Mouse (Mus musculus): ENCODE data around the gene Hs3st6. TPM values are rescaled to one million over a fixed set of nuclear protein-coding genes. Genes with fewer than 3 reads are reported as not detected.
"Not testable (repeated sequence)": the region's sequence is repeated elsewhere in the genome, so short reads cannot be mapped to it uniquely, and the experiment has no call there.

Gene Hs3st6
- not detected in 2 replicates for polyA plus RNA-seq (2016; fragmentation: Nextera tagmentation; extraction: Ambion mirVana)

DNA sequence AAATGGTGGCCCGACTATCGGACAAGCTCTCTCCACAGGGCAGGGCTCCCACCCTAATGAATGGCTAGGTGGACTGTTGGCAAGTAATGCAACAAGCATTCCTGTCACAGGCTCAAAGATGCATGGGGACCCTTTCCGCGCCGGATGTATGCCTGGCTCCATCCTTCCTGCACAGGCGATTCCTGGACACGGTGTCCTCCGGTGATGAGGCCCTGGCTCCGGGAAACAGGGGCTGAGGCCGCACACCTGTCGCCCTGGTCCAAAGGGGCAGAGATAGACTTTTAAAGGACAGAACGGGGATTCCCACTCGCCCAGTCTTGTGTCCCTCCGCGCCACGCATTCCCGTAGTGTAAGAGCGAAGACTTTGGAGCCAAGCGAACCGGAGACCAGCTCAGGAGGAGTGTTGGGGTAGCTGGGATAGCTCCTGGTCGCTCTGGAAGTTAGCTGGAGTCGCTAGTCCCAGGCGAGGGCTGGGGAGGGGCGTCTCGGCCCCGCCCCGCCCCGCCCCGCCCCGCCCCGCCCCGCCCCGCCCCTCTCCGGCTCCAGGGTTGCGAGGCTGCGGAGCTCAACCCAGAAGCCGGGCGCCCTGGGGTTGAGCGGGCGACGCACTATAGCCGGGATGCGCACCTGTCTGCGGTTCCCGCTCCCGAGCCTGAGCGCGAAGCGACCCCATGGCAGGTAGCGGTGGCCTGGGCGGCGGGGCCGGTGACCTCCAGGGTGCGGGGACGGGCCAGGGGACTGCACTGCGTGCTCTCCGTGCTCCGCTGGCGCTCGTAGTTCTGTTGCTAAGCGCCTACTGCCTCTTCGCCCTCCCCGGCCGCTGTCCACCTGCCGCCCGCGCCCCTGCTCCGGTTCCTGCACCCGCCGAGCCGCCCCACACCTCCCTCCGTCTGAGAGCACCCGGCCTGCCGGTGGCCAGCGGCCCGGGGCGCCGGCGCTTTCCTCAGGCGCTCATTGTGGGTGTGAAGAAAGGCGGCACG is at the start of gene Hs3st6:
Hs3st6 (plus strand) TSS at position 574 of the 980 bp plus-strand sequence.
- H3K9me3 ChIP-seq (replicated peaks) = no peaks in the 10 kb centered on the region
- ATAC-seq = peak; percentile 74
- 0 out of 2 replicates have a peak within 1 kb of the TSS, but pooled peaks have one; percentile 23 for H3K9ac ChIP-seq
- H3K36me3 ChIP-seq = no peaks in the 10 kb centered on the region
- peak within 1 kb of the TSS; percentile 75 for H3K4me2 ChIP-seq
- peak within 1 kb of the TSS; percentile 50 for H3K4me3 ChIP-seq
- WGBS (ENCODE audit: insufficient replicate concordance) = 1% methylated on average over 75 of the region's 82 CpGs
- H3K27me3 ChIP-seq (replicated peaks) = peaks cover 93% of the 10 kb centered on the region
- peaks cover 16% of the 10 kb centered on the region for H3K4me1 ChIP-seq
- H3K27ac ChIP-seq = no peak within 1 kb of the TSS

DNA sequence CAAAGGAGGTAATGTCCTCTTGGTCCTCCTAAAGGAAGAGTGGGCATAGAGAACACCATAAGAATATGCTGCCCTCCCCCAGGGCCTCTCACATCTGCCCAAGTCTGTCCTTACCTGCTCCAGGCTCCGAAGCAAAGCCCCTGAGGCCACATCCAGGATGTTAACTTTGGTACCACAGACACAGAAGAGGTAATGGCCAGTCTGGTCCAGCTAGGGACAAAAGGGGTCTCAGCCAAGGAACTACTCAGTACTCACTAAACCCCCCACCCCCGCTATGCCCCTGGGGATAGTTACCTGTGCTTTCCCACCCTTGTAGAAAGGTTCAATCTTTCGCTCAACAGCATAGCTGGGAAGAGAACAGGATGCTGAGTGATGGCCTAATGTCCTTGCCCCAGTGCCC is 47.0 kb upstream of the Hs3st6 start:
- H3K9me3 ChIP-seq (replicated peaks) = no peaks in the 10 kb centered on the region
- H3K27me3 ChIP-seq (replicated peaks) = no peaks in the 10 kb centered on the region
- H3K27ac ChIP-seq = no peak overlapping the region
- peaks cover 50% of the 10 kb centered on the region for H3K36me3 ChIP-seq
- WGBS (ENCODE audit: insufficient replicate concordance) = 87% methylated on average over 3 of the region's 3 CpGs
- ATAC-seq = no peak
- H3K4me3 ChIP-seq = peak overlapping the region; percentile 74; the same call in 1 of the 2 replicates
- peak overlapping the region; percentile 77 for H3K9ac ChIP-seq
- peaks cover 36% of the 10 kb centered on the region for H3K4me1 ChIP-seq
- H3K4me2 ChIP-seq = peak overlapping the region; percentile 83

DNA sequence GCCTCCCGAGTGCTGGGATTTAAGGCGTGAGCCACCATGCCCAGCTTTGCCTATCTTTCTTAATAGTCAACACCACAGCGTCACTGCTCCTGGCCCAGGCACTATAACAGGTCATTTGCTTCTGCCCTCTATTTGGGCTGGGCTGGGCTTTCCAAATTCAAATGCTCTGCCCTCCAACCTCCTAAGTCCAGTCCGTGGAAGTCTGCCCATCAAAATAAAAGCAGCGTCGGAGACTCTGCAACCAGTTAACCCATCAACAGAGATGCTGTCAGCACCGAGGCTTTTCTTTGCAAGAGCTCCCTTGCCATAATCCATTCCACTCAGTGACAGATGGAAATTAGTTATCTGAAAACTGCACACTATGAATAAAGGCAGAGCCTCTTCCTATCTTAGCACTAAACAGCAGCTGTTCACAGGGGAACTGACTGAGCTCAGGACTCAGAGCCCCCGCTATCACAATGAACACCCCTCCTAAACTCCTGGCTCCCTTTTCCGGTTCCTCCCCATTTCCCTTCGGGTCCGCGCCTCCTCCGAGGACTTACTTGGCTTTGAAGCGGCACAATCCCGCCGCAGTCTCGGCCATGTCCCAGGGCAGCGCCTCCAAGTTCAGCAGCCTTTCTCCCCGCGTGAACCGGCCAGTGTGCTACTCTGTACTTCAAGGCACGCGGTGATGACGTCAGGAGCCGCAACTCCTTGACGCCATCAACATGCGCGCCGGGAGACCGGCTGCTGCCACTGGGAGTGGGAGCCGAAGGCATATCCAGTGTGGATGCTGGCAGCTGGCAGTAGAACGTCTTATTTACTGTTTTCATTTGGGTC is 45.6 kb upstream of the Hs3st6 start, which contains the start of gene Tbl3:
Tbl3 (minus strand) TSS at position 679 of the 819 bp plus-strand sequence.
- peak; percentile 82 for ATAC-seq
- peak within 1 kb of the TSS; percentile 83 for H3K4me2 ChIP-seq
- peak within 1 kb of the TSS; percentile 85 for H3K27ac ChIP-seq
- H3K27me3 ChIP-seq (replicated peaks) = no peaks in the 10 kb centered on the region
- H3K9me3 ChIP-seq (replicated peaks) = no peaks in the 10 kb centered on the region
- peaks cover 37% of the 10 kb centered on the region for H3K36me3 ChIP-seq
- H3K4me1 ChIP-seq = peaks cover 36% of the 10 kb centered on the region
- 1% methylated on average over 32 of the region's 32 CpGs for WGBS (ENCODE audit: insufficient replicate concordance)
- H3K9ac ChIP-seq = peak within 1 kb of the TSS; percentile 77
- peak within 1 kb of the TSS; percentile 74 for H3K4me3 ChIP-seq

DNA sequence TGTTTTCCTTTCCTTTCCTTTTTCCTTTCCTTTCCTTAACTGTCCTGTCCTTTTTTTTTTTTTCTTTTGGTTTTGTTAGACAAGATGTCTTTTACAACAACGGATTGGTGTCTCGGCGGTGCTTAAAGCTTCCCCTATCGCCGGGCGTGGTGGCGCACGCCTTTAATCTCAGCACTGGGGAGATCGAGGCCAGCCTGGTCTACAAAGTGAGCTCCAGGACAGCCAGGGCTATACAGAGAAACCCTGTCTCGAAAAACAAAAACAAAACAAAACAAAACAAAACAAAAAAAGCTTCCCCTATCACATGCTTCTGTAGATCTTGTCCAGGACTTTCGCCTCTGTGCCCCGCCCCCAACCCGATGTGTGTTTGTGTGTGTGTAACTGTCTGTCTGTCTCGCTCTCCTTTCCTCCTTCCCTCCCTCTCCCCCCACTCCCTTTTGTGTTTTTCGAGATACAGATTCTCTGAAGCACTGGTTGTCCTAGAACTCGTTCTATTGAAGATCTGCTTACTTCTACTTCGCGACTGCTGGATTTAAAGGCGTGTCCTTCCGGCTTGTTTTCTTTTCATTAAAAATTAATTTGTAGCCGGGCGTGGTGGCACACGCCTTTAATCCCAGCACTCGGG is 44.9 kb upstream of the Hs3st6 start:
- peak overlapping the region; percentile 74 for H3K4me3 ChIP-seq
- WGBS (ENCODE audit: insufficient replicate concordance) = 3% methylated on average over 24 of the region's 24 CpGs
- H3K27me3 ChIP-seq (replicated peaks) = no peaks in the 10 kb centered on the region
- H3K9me3 ChIP-seq (replicated peaks) = no peaks in the 10 kb centered on the region
- peaks cover 30% of the 10 kb centered on the region for H3K36me3 ChIP-seq
- peak overlapping the region; percentile 77 for H3K9ac ChIP-seq
- H3K4me2 ChIP-seq = peak overlapping the region; percentile 83
- ATAC-seq = peak; percentile 65; the same call in 1 of the 2 replicates
- peaks cover 36% of the 10 kb centered on the region for H3K4me1 ChIP-seq
- H3K27ac ChIP-seq = peak overlapping the region; percentile 85

DNA sequence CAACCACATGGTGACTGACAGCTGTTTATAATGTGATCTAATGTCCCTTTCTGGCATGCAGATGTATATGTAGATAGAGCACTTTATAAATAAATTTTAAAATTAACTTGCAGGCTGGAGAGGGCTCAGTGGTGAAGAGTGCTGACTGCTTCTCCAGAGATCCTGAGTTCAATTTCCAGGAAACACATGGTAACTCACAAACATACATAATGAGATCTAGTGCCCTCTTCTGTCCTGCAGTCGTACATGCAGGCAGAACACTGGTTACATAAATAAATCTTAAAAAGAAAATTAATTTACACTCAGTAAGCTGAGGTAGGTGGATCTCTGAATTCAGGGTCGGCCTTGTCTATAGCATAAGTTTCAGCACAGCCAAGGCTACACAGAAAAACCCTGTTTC is 44.1 kb upstream of the Hs3st6 start:
- Histone ChIP-seq H3K4me1 (peaks cover 36% of the 10 kb centered on the region), H3K27ac (peak overlapping the region; percentile 85; the same call in 1 of the 2 replicates), H3K9me3 (replicated peaks) (no peaks in the 10 kb centered on the region), H3K9ac (peak overlapping the region; percentile 77; the same call in 1 of the 2 replicates), H3K36me3 (peaks cover 23% of the 10 kb centered on the region), H3K4me2 (peak overlapping the region; percentile 83), H3K27me3 (replicated peaks) (no peaks in the 10 kb centered on the region), H3K4me3 (peak overlapping the region; percentile 74)
- no peak for ATAC-seq
- 17% methylated on average over 2 of the region's 2 CpGs for WGBS (ENCODE audit: insufficient replicate concordance)

DNA sequence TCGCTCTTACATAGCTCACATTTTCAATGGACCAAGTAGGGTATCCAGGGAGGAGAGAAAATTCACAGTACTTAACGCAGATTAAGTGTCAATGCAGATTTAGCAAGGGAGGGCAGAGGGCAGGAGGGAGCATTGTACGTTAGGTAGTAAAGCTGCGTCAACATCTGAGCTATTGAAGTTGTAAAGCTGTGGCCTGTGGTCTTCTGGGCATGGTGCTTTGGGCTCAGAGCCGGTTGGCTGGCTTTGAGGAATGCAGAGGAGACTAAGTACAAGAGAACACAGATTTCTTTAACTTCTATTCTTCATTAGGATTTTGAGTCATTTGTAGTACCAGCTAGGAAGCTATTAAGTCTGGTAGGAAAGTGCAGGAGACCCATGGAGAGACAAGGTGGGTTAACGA is 37.2 kb upstream of the Hs3st6 start:
- Histone ChIP-seq H3K4me1 (peaks cover 15% of the 10 kb centered on the region), H3K9me3 (replicated peaks) (no peaks in the 10 kb centered on the region), H3K9ac (no peak overlapping the region), H3K27ac (no peak overlapping the region), H3K27me3 (replicated peaks) (no peaks in the 10 kb centered on the region), H3K36me3 (peaks cover 39% of the 10 kb centered on the region), H3K4me2 (no peak overlapping the region), H3K4me3 (no peak overlapping the region)
- 84% methylated on average over 6 of the region's 6 CpGs for WGBS (ENCODE audit: insufficient replicate concordance)
- no peak for ATAC-seq

DNA sequence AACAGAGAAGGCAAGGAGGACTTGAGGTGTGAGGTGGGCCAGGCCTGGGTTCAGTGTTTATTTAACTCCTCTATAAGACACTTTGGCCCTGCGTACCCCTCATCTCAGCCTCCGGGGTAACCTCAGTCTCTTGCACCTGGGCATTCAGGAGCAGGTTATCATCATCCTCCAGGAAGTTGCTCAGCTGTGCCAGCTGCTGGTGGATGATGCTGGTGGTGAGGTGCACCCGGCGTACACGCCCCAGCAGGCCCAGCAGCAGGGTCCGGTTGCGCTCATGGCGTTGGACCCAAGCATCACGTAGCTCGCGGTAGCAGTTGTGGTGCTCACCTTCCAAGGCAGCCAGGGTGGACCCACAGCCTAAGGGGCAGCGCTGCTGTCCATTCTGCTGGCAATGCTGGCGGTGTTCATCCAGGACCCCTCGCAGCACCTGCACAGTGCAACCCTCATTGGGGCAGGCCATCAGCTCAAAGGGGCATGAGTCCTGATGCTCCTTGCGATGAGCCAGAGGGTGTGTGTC is 36.6 kb upstream of the Hs3st6 start:
- Histone ChIP-seq H3K4me2 (no peak overlapping the region), H3K27me3 (replicated peaks) (no peaks in the 10 kb centered on the region), H3K4me3 (no peak overlapping the region), H3K9ac (no peak overlapping the region), H3K9me3 (replicated peaks) (no peaks in the 10 kb centered on the region), H3K36me3 (peaks cover 44% of the 10 kb centered on the region), H3K4me1 (peaks cover 16% of the 10 kb centered on the region), H3K27ac (no peak overlapping the region)
- no peak for ATAC-seq
- WGBS (ENCODE audit: insufficient replicate concordance) = 92% methylated on average over 15 of the region's 15 CpGs

DNA sequence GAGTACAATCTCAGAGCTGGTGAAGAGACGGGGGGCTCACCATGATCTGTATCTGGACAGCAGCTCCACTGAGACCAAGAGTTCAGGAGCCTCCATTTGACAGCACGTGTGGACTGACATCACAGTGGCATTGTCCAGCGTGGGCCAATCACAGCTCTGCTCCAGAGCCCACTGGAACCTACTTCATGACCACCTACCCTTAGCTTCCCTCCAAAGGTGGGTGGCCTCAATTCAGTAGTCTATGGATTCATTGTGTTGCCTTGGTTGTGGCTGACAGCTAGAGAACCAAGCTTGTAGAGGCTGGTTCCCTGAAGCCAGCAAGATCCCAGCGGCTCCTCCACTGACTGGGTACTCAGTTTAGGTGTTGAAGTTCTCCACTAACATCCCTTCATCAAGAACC is 34.8 kb upstream of the Hs3st6 start, which contains the start of the genes Rnf151 and Rps2:
Rnf151 (minus strand) TSS at position 121 of the 400 bp plus-strand sequence.
Rps2 (plus strand) TSS at position 174 of the 400 bp plus-strand sequence.
- Histone ChIP-seq H3K9ac (peak within 1 kb of the TSS; percentile 93), H3K9me3 (replicated peaks) (no peaks in the 10 kb centered on the region), H3K4me3 (peak within 1 kb of the TSS; percentile 92), H3K27ac (peak within 1 kb of the TSS; percentile 85), H3K4me2 (peak within 1 kb of the TSS; percentile 80), H3K27me3 (replicated peaks) (no peaks in the 10 kb centered on the region), H3K4me1 (peaks cover 33% of the 10 kb centered on the region), H3K36me3 (peaks cover 59% of the 10 kb centered on the region)
- ATAC-seq = no peak
- WGBS (ENCODE audit: insufficient replicate concordance) = 67% methylated on average over 4 of the region's 4 CpGs

DNA sequence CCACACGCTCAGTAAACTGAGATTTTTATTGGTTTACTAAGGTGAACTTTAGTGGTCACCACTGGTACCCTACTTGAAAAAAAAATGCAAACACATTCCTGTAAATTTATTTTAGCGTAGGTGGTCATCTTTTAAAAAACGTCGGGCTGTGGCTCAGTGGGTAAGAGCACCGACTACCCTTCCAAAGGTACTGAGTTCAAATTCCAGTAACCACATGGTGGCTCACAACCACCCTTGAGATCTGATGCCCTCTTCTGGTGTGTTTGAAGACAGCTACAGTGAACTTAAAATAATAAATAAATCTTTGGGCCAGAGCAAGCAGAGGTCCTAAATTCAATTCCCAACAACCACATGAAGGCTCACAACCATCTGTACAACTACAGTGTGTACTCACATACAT is 33.9 kb upstream of the Hs3st6 start:
- H3K9ac ChIP-seq = peak overlapping the region; percentile 93
- peak overlapping the region; percentile 80 for H3K4me2 ChIP-seq
- peaks cover 42% of the 10 kb centered on the region for H3K4me1 ChIP-seq
- H3K4me3 ChIP-seq = peak overlapping the region; percentile 92
- not testable (repeated sequence) for H3K27me3 ChIP-seq (replicated peaks); ATAC-seq; H3K9me3 ChIP-seq (replicated peaks)
- peaks cover 59% of the 10 kb centered on the region for H3K36me3 ChIP-seq
- 29% methylated on average over 5 of the region's 5 CpGs for WGBS (ENCODE audit: insufficient replicate concordance)
- peak overlapping the region; percentile 85 for H3K27ac ChIP-seq

DNA sequence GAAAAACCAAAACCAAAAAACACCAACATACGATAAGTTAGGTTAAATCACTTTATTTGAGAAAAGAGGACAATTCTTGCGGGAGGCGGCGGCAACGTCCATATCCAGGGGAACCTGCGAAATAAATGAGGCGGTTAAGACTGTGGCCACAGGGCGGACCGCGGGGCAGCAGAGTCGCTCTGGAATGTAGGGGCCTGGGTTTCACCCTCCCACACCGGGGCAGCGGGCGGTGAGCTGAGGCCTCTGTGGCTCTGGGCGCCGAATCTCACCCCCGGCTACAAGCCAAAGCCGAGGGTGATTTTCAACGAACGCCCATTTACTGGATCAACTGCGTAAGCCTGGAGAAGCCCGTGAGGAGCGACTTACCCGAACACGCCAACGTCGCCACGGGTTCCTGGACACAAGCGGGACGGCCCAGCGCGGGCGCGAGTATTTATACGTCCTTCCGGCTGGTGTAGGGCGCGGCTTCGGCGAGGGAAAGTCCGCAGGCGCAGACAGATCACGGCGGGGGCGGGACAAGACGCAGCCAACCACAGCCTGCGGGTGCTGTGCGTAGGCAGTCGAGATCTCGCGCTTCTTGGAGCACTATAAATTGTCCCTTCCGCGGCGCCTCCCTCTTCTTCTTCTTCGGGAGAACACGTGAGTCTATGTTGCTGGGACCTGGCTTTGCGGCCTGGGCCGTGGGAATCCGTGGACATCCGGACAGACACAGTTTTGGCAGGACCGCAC is 33.1 kb upstream of the Hs3st6 start:
- Histone ChIP-seq H3K4me1 (peaks cover 45% of the 10 kb centered on the region), H3K4me3 (peak overlapping the region; percentile 92), H3K27ac (peak overlapping the region; percentile 85), H3K27me3 (replicated peaks) (no peaks in the 10 kb centered on the region), H3K4me2 (peak overlapping the region; percentile 80), H3K9me3 (replicated peaks) (no peaks in the 10 kb centered on the region), H3K36me3 (peaks cover 59% of the 10 kb centered on the region), H3K9ac (peak overlapping the region; percentile 93)
- WGBS (ENCODE audit: insufficient replicate concordance) = under 1% methylated on average over 60 of the region's 61 CpGs
- ATAC-seq = peak; percentile 92

Measured in liver, embryonic 12.5 days (tissue).